Mouse (Mus musculus): ENCODE results near the gene Dmgdh. TPM values are rescaled to one million over a fixed set of nuclear protein-coding genes. Genes with fewer than 3 reads are reported as not detected.

The Dmgdh gene
- not detected for total RNA-seq (2023)

DNA sequence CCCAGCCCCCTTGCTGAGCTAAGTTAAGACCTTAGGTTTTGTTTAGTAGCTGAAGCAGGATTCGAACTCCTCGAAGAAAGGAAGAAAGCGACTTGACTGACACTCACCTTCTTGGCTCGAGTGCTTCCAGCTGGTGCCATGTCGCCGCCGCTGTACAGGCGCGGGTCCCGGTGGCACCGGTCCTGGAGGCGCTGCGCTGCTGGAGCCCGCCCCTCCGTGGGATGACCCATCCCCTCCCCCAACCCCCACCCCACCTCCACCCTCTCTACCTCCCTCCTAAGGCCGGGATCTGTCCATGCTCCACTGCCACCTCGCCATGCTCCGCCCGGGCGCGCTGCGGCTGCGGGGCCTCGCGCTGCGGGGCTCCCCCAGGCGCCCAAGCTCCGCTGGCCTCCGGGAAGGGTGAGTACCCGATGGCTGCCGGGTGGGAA is at the start of gene Dmgdh, which contains the start of gene Bhmt2:
Gene Dmgdh (plus strand): TSS at position 303 of the 431 bp plus-strand sequence.
Gene Bhmt2 (minus strand): TSS at position 172 of the 431 bp plus-strand sequence.

DNA sequence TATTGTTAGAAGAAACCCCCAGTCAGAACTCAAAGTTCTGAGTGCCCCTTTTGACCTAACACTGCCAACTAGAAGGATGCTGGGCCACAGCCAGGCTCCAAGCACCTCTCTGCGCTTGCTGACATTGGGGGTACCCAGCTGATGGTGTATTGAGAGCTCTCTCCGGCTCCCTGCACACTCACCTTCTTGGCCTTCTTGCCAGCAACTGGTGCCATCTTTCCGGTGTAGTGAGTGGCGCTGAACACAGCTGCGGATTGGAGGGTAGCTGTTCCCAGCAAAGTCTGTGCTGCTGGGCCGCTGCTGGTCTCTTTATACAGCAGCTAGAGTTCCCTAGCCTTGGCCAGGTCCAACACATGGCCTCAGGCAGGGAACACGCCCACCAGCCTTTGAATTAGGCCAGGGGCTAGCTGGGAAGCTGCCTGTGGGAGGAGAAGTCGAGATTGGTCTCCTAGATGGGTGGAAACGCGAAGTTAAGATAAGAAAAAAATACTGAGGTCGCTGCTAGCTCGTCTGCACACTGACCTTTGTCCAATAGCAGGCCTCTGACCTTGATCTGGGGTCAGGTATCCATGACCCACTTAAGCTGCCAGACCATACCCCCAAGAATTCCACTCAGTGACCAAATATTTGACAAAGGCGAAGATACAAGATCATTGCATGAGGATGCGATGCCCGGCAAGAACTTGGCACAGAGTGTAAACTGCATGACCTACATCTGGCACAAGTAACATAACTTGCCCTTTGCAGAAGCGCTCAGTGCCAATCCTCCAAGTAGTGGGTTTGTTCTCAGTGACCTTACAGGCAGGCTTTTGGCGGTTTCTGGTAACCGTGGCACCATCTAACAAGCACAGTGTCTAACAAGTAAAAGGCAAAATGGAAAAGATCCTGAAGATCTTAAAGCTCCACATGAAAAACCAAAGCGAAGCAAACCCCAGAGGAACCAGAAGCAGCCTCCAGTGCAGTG is 36.7 kb upstream of the Dmgdh start, which contains the start of gene Bhmt:
Gene Bhmt (minus strand): TSS at position 680 of the 964 bp plus-strand sequence.

DNA sequence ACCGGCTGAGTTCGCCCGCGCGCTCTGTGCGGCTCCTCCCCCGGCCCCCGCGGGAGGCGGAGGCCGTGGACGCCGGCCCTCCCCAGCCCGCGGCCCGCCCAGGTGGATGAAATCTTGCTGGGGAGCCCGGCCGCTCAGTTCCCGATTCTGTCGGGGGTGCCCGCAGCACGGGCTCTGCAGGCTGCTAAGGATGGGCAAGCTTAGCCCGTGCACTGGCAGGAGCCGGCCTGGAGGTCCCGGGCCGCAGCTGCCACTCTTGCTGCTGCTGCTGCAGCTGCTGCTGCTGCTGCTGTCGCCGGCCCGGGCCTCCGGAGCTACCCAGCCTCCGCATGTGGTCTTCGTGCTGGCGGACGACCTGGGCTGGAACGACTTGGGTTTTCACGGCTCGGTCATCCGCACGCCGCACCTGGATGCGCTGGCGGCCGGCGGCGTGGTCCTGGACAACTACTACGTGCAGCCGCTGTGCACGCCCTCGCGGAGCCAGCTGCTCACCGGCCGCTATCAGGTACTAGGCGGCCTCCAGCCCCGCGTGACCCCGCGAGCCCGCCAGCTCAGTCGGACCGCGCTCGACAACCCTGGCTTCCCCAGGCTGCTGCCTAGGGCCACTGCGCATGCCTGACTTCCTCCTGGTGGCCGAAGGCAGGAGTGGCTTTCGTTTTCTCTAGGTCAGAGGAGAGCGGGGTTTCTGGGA is 97.5 kb downstream of the Dmgdh start, which contains the start of gene Arsb:
Gene Arsb (plus strand): TSS at position 43 of the 691 bp plus-strand sequence.

Other genes with a start within 250 kb of the Dmgdh start
- gene Jmy, start 174.6 kb upstream of the Dmgdh start, total RNA-seq (2023), result 10 to 100 TPM; 35.0 to 39.4 TPM
- gene Bhmt, start 36.5 kb upstream of the Dmgdh start, total RNA-seq (2023), result not detected
- gene Bhmt2, start 131 bp upstream of the Dmgdh start, total RNA-seq (2023), result not detected
- 10 to 100 TPM; 32.0 to 40.2 TPM for gene Arsb, start 97.2 kb downstream of the Dmgdh start, total RNA-seq (2023)